Mouse (Mus musculus): ENCODE data around the gene Mettl24.

GRCm38 (mm10) chr10:40688873-40689272 lies 5.8 kb downstream of the Mettl24 start:
- no peak for TF ChIP-seq POLR2A (IDR thresholded peaks at IDR 0.05; ENCODE audit: control insufficient read depth, low read depth, low read length)
- no peak for TF ChIP-seq CTCF (IDR thresholded peaks at IDR 0.05; ENCODE audit: control insufficient read depth, insufficient read depth, insufficient replicate concordance, low read depth, low read length)
